Mouse (Mus musculus): Measurements from ENCODE around the gene Prkg1. TPM values are rescaled to one million over a fixed set of nuclear protein-coding genes. Genes with fewer than 3 reads are reported as not detected.

Gene Prkg1
- polyA plus RNA-seq, 1 experiment from 2014 or later = 6.0 TPM

GRCm38 (mm10) chr19:31781077-31781476 is 16.2 kb upstream of the Prkg1 start:
- Histone ChIP-seq H3K4me3 (ENCODE audit: low read depth, low read length) (no peak overlapping the region), H3K9ac (no peak overlapping the region), H3K4me2 (no peak overlapping the region), H3K36me3 (ENCODE audit: insufficient read depth) (no peaks in the 10 kb centered on the region), H3K27ac (ENCODE audit: low read depth) (no peak overlapping the region), H3K9me3 (ENCODE audit: low read depth, low read length) (no peaks in the 10 kb centered on the region), H3K4me1 (ENCODE audit: insufficient read depth) (no peaks in the 10 kb centered on the region; the same call in 1 of the 2 replicates), H3K27me3 (ENCODE audit: insufficient read depth, low read length) (no peaks in the 10 kb centered on the region)
- no peak for DNase-seq
- no peak for ATAC-seq (ENCODE audit: insufficient read depth)
- no peak for TF ChIP-seq CTCF (IDR thresholded peaks at IDR 0.05; ENCODE audit: low read depth)
- WGBS = 43% methylated on average over 2 of the region's 2 CpGs

GRCm38 (mm10) chr19:31780222-31780621 is 15.4 kb upstream of the Prkg1 start:
- no peak for DNase-seq
- TF ChIP-seq CTCF (IDR thresholded peaks at IDR 0.05; ENCODE audit: low read depth) = no peak

GRCm38 (mm10) chr19:31779021-31779420 is 14.2 kb upstream of the Prkg1 start:
- Histone ChIP-seq H3K4me1 (ENCODE audit: insufficient read depth) (no peaks in the 10 kb centered on the region), H3K4me2 (no peak overlapping the region), H3K27ac (ENCODE audit: low read depth) (no peak overlapping the region), H3K36me3 (ENCODE audit: insufficient read depth) (no peaks in the 10 kb centered on the region), H3K4me3 (ENCODE audit: low read depth, low read length) (no peak overlapping the region), H3K9me3 (ENCODE audit: low read depth, low read length) (no peaks in the 10 kb centered on the region), H3K9ac (no peak overlapping the region), H3K27me3 (ENCODE audit: insufficient read depth, low read length) (no peaks in the 10 kb centered on the region)
- DNase-seq = no peak
- ATAC-seq (ENCODE audit: insufficient read depth) = no peak
- no peak for TF ChIP-seq CTCF (IDR thresholded peaks at IDR 0.05; ENCODE audit: low read depth)
- 56% methylated on average over 4 of the region's 4 CpGs for WGBS

More at GRCm38 (mm10) chr19:31780222-31780621, 15.4 kb upstream of the Prkg1 start:
- Histone ChIP-seq H3K4me1 (ENCODE audit: insufficient read depth) (no peaks in the 10 kb centered on the region; the same call in 1 of the 2 replicates), H3K9me3 (ENCODE audit: low read depth, low read length) (no peaks in the 10 kb centered on the region), H3K36me3 (ENCODE audit: insufficient read depth) (no peaks in the 10 kb centered on the region), H3K27me3 (ENCODE audit: insufficient read depth, low read length) (no peaks in the 10 kb centered on the region), H3K4me2 (no peak overlapping the region), H3K4me3 (ENCODE audit: low read depth, low read length) (no peak overlapping the region), H3K27ac (ENCODE audit: low read depth) (no peak overlapping the region), H3K9ac (no peak overlapping the region)
- 92% methylated on average over 1 of the region's 1 CpGs for WGBS
- ATAC-seq (ENCODE audit: insufficient read depth) = no peak

GRCm38 (mm10) chr19:31767004-31767403 is 2.2 kb upstream of the Prkg1 start:
- ATAC-seq (ENCODE audit: insufficient read depth) = no peak
- H3K4me2 ChIP-seq = no peak overlapping the region
- peak; percentile 41 for TF ChIP-seq CTCF (IDR thresholded peaks at IDR 0.05; ENCODE audit: low read depth)
- DNase-seq = peak; percentile 87
- no peaks in the 10 kb centered on the region; the same call in 1 of the 2 replicates for H3K4me1 ChIP-seq (ENCODE audit: insufficient read depth)
- H3K27me3 ChIP-seq (ENCODE audit: insufficient read depth, low read length) = no peaks in the 10 kb centered on the region
- H3K4me3 ChIP-seq (ENCODE audit: low read depth, low read length) = no peak overlapping the region
- no peak overlapping the region for H3K9ac ChIP-seq
- no peaks in the 10 kb centered on the region for H3K9me3 ChIP-seq (ENCODE audit: low read depth, low read length)
- WGBS = 9% methylated on average over 3 of the region's 3 CpGs
- no peak overlapping the region for H3K27ac ChIP-seq (ENCODE audit: low read depth)
- no peaks in the 10 kb centered on the region for H3K36me3 ChIP-seq (ENCODE audit: insufficient read depth)

GRCm38 (mm10) chr19:31765451-31765850 is 618 bp upstream of the Prkg1 start:
- H3K27ac ChIP-seq (ENCODE audit: low read depth) = no peak overlapping the region
- H3K36me3 ChIP-seq (ENCODE audit: insufficient read depth) = no peaks in the 10 kb centered on the region
- WGBS = 19% methylated on average over 4 of the region's 4 CpGs
- TF ChIP-seq CTCF (IDR thresholded peaks at IDR 0.05; ENCODE audit: low read depth) = no peak
- ATAC-seq (ENCODE audit: insufficient read depth) = peak; percentile 4; the same call in 1 of the 2 replicates
- peak overlapping the region; percentile 65 for H3K4me2 ChIP-seq
- no peak overlapping the region for H3K9ac ChIP-seq
- DNase-seq = peak; percentile 34
- no peaks in the 10 kb centered on the region for H3K27me3 ChIP-seq (ENCODE audit: insufficient read depth, low read length)
- H3K4me1 ChIP-seq (ENCODE audit: insufficient read depth) = no peaks in the 10 kb centered on the region; the same call in 1 of the 2 replicates
- no peaks in the 10 kb centered on the region for H3K9me3 ChIP-seq (ENCODE audit: low read depth, low read length)
- peak overlapping the region; percentile 48 for H3K4me3 ChIP-seq (ENCODE audit: low read depth, low read length)

GRCm38 (mm10) chr19:31763951-31764800 is 657 bp downstream of the Prkg1 start:
- no peaks in the 10 kb centered on the region for H3K9me3 ChIP-seq (ENCODE audit: low read depth, low read length)
- peak overlapping the region; percentile 48 for H3K4me3 ChIP-seq (ENCODE audit: low read depth, low read length)
- peak overlapping the region; percentile 65 for H3K4me2 ChIP-seq
- H3K27ac ChIP-seq (ENCODE audit: low read depth) = peak overlapping the region; percentile 93
- under 1% methylated on average over 56 of the region's 56 CpGs for WGBS
- no peaks in the 10 kb centered on the region for H3K36me3 ChIP-seq (ENCODE audit: insufficient read depth)
- H3K9ac ChIP-seq = peak overlapping the region; percentile 63
- TF ChIP-seq CTCF (IDR thresholded peaks at IDR 0.05; ENCODE audit: low read depth) = peak; percentile 40; the same call in 1 of the 2 replicates
- H3K27me3 ChIP-seq (ENCODE audit: insufficient read depth, low read length) = no peaks in the 10 kb centered on the region
- peak; percentile 79 for DNase-seq
- peak; percentile 50 for ATAC-seq (ENCODE audit: insufficient read depth)
- no peaks in the 10 kb centered on the region; the same call in 1 of the 2 replicates for H3K4me1 ChIP-seq (ENCODE audit: insufficient read depth)

- no peak for TF ChIP-seq CTCF (IDR thresholded peaks at IDR 0.05; ENCODE audit: low read depth)
- no peaks in the 10 kb centered on the region; the same call in 1 of the 2 replicates for H3K4me1 ChIP-seq (ENCODE audit: insufficient read depth)
- H3K4me3 ChIP-seq (ENCODE audit: low read depth, low read length) = peak overlapping the region; percentile 48
- peak; percentile 55 for DNase-seq
- H3K36me3 ChIP-seq (ENCODE audit: insufficient read depth) = no peaks in the 10 kb centered on the region
- H3K9me3 ChIP-seq (ENCODE audit: low read depth, low read length) = no peaks in the 10 kb centered on the region
- H3K4me2 ChIP-seq = peak overlapping the region; percentile 65
- 0 out of 2 replicates have a peak, but pooled peaks have one; percentile 1 for ATAC-seq (ENCODE audit: insufficient read depth)
- WGBS = 5% methylated on average over 20 of the region's 20 CpGs
- no peaks in the 10 kb centered on the region for H3K27me3 ChIP-seq (ENCODE audit: insufficient read depth, low read length)
- peak overlapping the region; percentile 93 for H3K27ac ChIP-seq (ENCODE audit: low read depth)
- peak overlapping the region; percentile 63 for H3K9ac ChIP-seq
Measured at GRCm38 (mm10) chr19:31763246-31763821, 1.5 kb downstream of the Prkg1 start.
